Mouse (Mus musculus) heart, embryonic 16.5 days (tissue): Measurements from ENCODE around the gene Mfsd14b. TPM values are rescaled to one million over a fixed set of nuclear protein-coding genes. Genes with fewer than 3 reads are reported as not detected.

ENCODE experiments used
- ATAC-seq: fragments of 200-750 bp; cut with Nextera tagmentation; replicated peaks from 2 replicates; pipeline ENCODE4 v1.8.0; 2017; ENCODE audit warnings: moderate number of reproducible peaks; ENCODE audit not compliant: insufficient read depth, low FRiP score; ENCODE audit errors: extremely low read depth
- H3K27ac ChIP-seq: fragments of 300-500 bp; sonication (generic); 2 replicates; pipeline ENCODE4 v1.5.1; 2014; ENCODE audit warnings: mild to moderate bottlenecking, low read length, control low read depth, moderate library complexity
- H3K27me3 ChIP-seq: fragments of 300-500 bp; sonication (generic); 2 replicates; pipeline ENCODE4 v1.6.1; 2014; ENCODE audit warnings: low read length, mixed read lengths; ENCODE audit not compliant: control insufficient read depth, insufficient read depth
- H3K36me3 ChIP-seq: fragments of 300-500 bp; sonication (generic); 2 replicates; pipeline ENCODE4 v1.6.1; 2014; ENCODE audit not compliant: control insufficient read depth, insufficient read depth
- H3K4me1 ChIP-seq: fragments of 300-500 bp; sonication (generic); 2 replicates; pipeline ENCODE4 v1.6.1; 2014; ENCODE audit warnings: low read length, mixed read lengths; ENCODE audit not compliant: control insufficient read depth, insufficient read depth
- H3K4me2 ChIP-seq: fragments of 300-500 bp; sonication (generic); 2 replicates; pipeline ENCODE4 v1.6.1; 2014; ENCODE audit warnings: low read depth, mild to moderate bottlenecking, control low read depth, low read length
- H3K4me3 ChIP-seq: fragments of 300-500 bp; sonication (generic); 2 replicates; pipeline ENCODE4 v1.5.1; 2014; ENCODE audit warnings: mild to moderate bottlenecking, control low read depth, low read length
- H3K9ac ChIP-seq: fragments of 300-500 bp; sonication (generic); 2 replicates; pipeline ENCODE4 v1.6.1; 2014; ENCODE audit warnings: low read length, control low read depth
- H3K9me3 ChIP-seq: fragments of 300-500 bp; sonication (generic); replicated peaks from 2 replicates; pipeline ENCODE4 v1.6.1; 2016; ENCODE audit warnings: low read length; ENCODE audit not compliant: control insufficient read depth
- WGBS: fragments of 180-500 bp; shearing (Covaris S2); extraction: QIAGEN DNeasy Blood & Tissue Kit; methylation state at CpG from one replicate; pipeline ENCODE4 v1.1.7; 2014; 5-methylcytosine and 5-hydroxymethylcytosine counted together
- polyA plus RNA-seq: library from polyadenylated mRNA; unstranded; fragments of >200 nt; fragmentation: Nextera tagmentation; extraction: Ambion mirVana; gene quantifications from 2 replicates; pipeline ENCODE4 v1.2.1, GENCODE M21; 2015

The Mfsd14b gene
- polyA plus RNA-seq = 36.1 and 38.4 TPM in 2 replicates

- Histone ChIP-seq H3K4me3 (peak within 1 kb of the TSS; percentile 83), H3K9ac (peak within 1 kb of the TSS; percentile 92), H3K36me3 (no peaks in the 10 kb centered on the region), H3K4me1 (peaks cover 5% of the 10 kb centered on the region; the same call in 1 of the 2 replicates), H3K9me3 (no peaks in the 10 kb centered on the region), H3K27ac (peak within 1 kb of the TSS; percentile 80), H3K27me3 (no peaks in the 10 kb centered on the region; the same call in 1 of the 2 replicates), H3K4me2 (peak within 1 kb of the TSS; percentile 72)
- ATAC-seq = peak; percentile 99
- 0% methylated on average over 60 of the region's 60 CpGs for WGBS
These were observed at the start of gene Mfsd14b for GRCm38 (mm10) chr13:65112459-65113110. Mfsd14b (minus strand) TSS chr13:65112975.

GRCm38 (mm10) chr13:65149940-65150339, 37.2 kb upstream of the Mfsd14b start, which contains the start of gene Olfr466:
Olfr466 (plus strand) TSS chr13:65150240.
- Histone ChIP-seq H3K9ac (no peak within 1 kb of the TSS), H3K4me3 (no peak within 1 kb of the TSS), H3K27ac (no peak within 1 kb of the TSS), H3K27me3 (no peaks in the 10 kb centered on the region), H3K4me1 (no peaks in the 10 kb centered on the region), H3K36me3 (no peaks in the 10 kb centered on the region), H3K9me3 (no peaks in the 10 kb centered on the region), H3K4me2 (no peak within 1 kb of the TSS)
- 62% methylated on average over 1 of the region's 1 CpGs for WGBS
- no peak for ATAC-seq

DNA sequence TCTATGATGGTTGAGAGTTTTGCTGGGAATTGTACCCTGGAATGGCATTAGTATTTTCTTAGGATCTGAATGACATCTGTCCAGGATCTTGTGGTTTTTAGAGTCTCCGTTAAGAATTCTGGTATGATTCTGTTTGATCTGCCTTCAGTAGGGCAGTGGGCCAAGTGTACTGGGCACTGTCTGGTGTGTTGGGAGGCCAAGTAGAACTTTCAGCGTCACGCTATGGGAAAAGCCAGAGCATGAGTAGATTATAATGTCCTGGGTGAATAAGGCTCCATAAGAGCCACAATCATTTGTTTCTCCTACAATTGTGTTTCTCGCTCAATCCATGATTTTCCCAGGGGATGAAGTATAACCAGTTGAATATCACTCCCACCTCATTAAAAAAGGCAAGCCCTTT, 25.0 kb upstream of the Mfsd14b start, which contains the start of gene Olfr465-ps1:
Olfr465-ps1 (plus strand) TSS at position 301 of the 400 bp plus-strand sequence.
- no peak for ATAC-seq
- WGBS = 69% methylated on average over 4 of the region's 4 CpGs

GRCm38 (mm10) chr13:65127063-65127847, 14.5 kb upstream of the Mfsd14b start:
- no peak; the same call in 1 of the 2 replicates for ATAC-seq
- H3K36me3 ChIP-seq = no peaks in the 10 kb centered on the region
- no peak overlapping the region for H3K9ac ChIP-seq
- WGBS = 50% methylated on average over 3 of the region's 3 CpGs
- H3K4me1 ChIP-seq = no peaks in the 10 kb centered on the region
- H3K27ac ChIP-seq = no peak overlapping the region
- no peak overlapping the region for H3K4me3 ChIP-seq
- no peaks in the 10 kb centered on the region for H3K9me3 ChIP-seq
- no peaks in the 10 kb centered on the region for H3K27me3 ChIP-seq
- no peak overlapping the region for H3K4me2 ChIP-seq

More for the DNA sequence above, 25.0 kb upstream of the Mfsd14b start, which contains the start of gene Olfr465-ps1:
- Histone ChIP-seq H3K4me2 (no peak within 1 kb of the TSS), H3K27ac (no peak within 1 kb of the TSS), H3K4me1 (no peaks in the 10 kb centered on the region), H3K27me3 (no peaks in the 10 kb centered on the region), H3K9me3 (no peaks in the 10 kb centered on the region), H3K36me3 (no peaks in the 10 kb centered on the region), H3K4me3 (no peak within 1 kb of the TSS), H3K9ac (no peak within 1 kb of the TSS)

GRCm38 (mm10) chr13:65122111-65122510, 9.3 kb upstream of the Mfsd14b start:
- no peak for ATAC-seq

DNA sequence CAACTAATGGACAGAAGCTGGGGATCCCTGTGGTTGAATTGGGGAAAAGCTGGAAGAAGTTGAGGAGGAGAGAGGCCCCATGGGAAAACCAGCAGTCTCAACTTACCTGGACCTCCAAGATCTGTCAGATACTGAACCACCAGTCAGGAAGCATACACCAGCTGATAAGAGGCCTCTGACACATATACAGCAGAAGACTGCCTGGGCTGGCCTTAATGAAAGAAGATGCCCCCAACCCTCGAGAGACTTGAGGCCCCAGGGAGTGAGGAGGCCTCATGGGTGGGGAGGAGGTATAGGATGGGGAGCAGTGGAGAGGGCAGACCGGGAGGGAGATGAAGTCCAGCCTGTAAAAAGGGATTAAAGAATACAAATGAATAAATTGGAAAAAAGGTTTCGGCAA, 8.2 kb upstream of the Mfsd14b start:
- WGBS = 61% methylated on average over 3 of the region's 3 CpGs
- Histone ChIP-seq H3K9ac (no peak overlapping the region), H3K4me2 (no peak overlapping the region), H3K4me1 (no peaks in the 10 kb centered on the region), H3K9me3 (no peaks in the 10 kb centered on the region; the same call in 1 of the 2 replicates), H3K36me3 (no peaks in the 10 kb centered on the region), H3K27ac (no peak overlapping the region), H3K27me3 (no peaks in the 10 kb centered on the region; the same call in 1 of the 2 replicates), H3K4me3 (no peak overlapping the region)
- no peak for ATAC-seq

More at GRCm38 (mm10) chr13:65122111-65122510, 9.3 kb upstream of the Mfsd14b start:
- Histone ChIP-seq H3K4me1 (no peaks in the 10 kb centered on the region), H3K4me3 (no peak overlapping the region), H3K27ac (no peak overlapping the region), H3K9me3 (no peaks in the 10 kb centered on the region; the same call in 1 of the 2 replicates), H3K9ac (no peak overlapping the region), H3K4me2 (no peak overlapping the region), H3K27me3 (no peaks in the 10 kb centered on the region), H3K36me3 (no peaks in the 10 kb centered on the region)
- 64% methylated on average over 1 of the region's 1 CpGs for WGBS

GRCm38 (mm10) chr13:65113239-65113638, 464 bp upstream of the Mfsd14b start:
- H3K4me1 ChIP-seq = peaks cover 5% of the 10 kb centered on the region; the same call in 1 of the 2 replicates
- H3K36me3 ChIP-seq = no peaks in the 10 kb centered on the region
- H3K27ac ChIP-seq = peak overlapping the region; percentile 80
- no peak for ATAC-seq
- no peaks in the 10 kb centered on the region for H3K9me3 ChIP-seq
- peak overlapping the region; percentile 83 for H3K4me3 ChIP-seq
- H3K27me3 ChIP-seq = no peaks in the 10 kb centered on the region; the same call in 1 of the 2 replicates
- peak overlapping the region; percentile 92 for H3K9ac ChIP-seq
- peak overlapping the region; percentile 72 for H3K4me2 ChIP-seq
- 57% methylated on average over 3 of the region's 3 CpGs for WGBS

- H3K4me1 ChIP-seq = peaks cover 5% of the 10 kb centered on the region; the same call in 1 of the 2 replicates
- under 1% methylated on average over 5 of the region's 5 CpGs for WGBS
- no peaks in the 10 kb centered on the region for H3K9me3 ChIP-seq
- H3K27me3 ChIP-seq = no peaks in the 10 kb centered on the region; the same call in 1 of the 2 replicates
- H3K36me3 ChIP-seq = no peaks in the 10 kb centered on the region
- ATAC-seq = no peak
- peak overlapping the region; percentile 83 for H3K4me3 ChIP-seq
- peak overlapping the region; percentile 92 for H3K9ac ChIP-seq
- H3K4me2 ChIP-seq = peak overlapping the region; percentile 72
- H3K27ac ChIP-seq = peak overlapping the region; percentile 80
These were observed 814 bp downstream of the Mfsd14b start for GRCm38 (mm10) chr13:65111961-65112360.
